Mouse (Mus musculus): ENCODE measurements at regions not wholly inside any gene's neighbourhood (a gene's known extent, or its start where the extent isn't known, plus 50 kb on each side); places are given as distances from the start of the nearest gene placed in this dataset.

DNA sequence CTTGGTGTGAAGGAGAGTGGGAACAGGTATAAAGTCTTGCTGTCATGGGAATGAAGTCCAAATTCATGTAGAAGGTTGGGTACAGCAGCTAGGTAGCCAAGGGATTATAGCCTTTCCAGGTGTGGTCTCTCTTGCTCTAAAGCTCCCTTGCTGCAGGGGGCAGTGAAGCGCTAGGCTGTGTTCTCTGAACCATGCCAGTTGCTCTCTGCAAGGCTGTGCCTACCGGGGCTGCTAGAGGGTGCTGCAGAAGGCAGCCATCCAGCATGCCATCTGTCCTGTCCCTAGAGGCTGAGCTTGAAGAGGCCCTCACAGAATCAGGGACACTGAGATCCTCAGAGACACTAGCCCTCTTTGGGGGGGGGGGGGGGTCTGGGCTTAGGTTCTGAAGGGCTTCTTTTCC is 50.6 kb upstream of the Shank2 start:
- DNase-seq: peak; percentile 76

All from kidney, adult 18-20 months (tissue).